Mouse (Mus musculus) fibroblast of lung, adult 2 months (primary cell): Measurements from ENCODE around the gene Exosc6.
"Not testable (repeated sequence)": the region's sequence is repeated elsewhere in the genome, so short reads cannot be mapped to it uniquely, and the experiment has no call there.

ENCODE experiments used
- DNase-seq: peaks from one replicate; pipeline ENCODE4 v3.0.0-alpha.2; 2011; ENCODE audit warnings: low read depth

Gene Exosc6

DNA sequence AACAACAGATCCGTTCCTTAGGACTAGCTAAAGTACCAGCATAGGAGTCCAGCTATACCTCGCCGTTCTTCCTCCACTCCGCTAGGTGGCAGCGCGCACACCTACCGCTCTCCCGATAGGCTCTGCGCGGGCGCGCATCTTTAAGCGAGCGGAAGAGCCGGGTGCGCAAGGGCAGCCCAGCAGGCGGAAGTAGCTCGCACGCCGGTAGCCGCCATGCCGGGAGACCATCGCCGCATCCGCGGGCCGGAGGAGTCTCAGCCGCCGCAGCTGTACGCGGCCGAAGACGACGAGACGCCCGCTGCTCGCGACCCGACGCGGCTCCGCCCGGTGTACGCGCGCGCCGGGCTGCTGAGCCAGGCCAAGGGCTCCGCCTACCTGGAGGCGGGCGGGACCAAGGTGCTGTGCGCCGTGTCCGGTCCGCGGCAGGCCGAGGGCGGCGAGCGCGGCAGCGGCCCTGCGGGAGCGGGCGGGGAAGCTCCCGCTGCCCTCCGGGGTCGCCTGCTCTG, at the start of gene Exosc6:
Gene Exosc6, plus strand, starts transcription at position 182 of the 506 bp plus-strand sequence.
- DNase-seq, result peak; percentile 74

- not testable (repeated sequence) for DNase-seq
These were observed 45.7 kb upstream of the Exosc6 start for GRCm38 (mm10) chr8:111010230-111010991.

DNA sequence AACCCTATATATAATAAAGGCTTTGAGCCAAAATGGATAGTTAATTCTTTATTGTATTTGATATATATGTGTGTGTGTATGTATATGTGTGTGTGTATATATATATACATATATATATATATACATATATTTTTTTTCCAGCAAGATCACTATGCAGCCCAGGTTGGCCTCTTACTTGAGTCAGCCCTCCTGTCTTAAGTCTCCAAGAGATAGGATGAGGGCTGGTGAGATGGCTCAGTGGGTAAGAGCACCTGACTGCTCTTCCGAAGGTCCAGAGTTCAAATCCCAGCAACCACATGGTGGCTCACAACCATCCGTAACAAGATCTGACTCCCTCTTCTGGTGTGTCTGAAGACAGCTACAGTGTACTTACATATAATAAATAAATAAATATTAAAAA, 29.5 kb upstream of the Exosc6 start:
- not testable (repeated sequence) for DNase-seq

DNA sequence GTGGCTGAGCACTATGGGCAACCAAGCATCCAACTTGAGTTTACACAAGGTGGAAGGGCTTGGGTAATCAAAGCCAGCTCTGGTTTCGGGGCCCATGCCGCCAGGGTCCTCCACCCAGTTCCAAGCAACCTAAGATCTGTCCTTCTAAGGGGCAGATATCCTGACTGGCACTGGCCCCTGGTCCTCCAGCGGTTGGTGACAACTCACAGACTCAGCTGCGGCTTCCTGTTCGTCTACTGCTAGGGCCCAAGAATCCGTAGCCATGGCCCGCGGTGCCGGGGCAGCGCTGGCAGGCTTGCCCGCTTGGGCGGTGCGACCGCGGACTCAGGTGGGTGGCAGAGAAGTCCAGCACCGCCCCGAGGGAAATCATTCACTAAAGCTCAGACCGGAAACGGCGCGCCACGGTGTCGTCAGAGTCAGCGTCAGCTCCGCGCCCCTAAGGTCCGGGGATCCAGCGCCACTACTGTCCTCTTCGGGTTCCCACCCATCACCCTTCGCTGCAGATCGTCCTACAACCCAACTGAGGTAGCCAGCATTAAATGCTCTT, 28.7 kb upstream of the Exosc6 start:
- DNase-seq, result peak; percentile 53

- no peak for DNase-seq
These were observed 26.6 kb upstream of the Exosc6 start for GRCm38 (mm10) chr8:111029589-111029988.

DNA sequence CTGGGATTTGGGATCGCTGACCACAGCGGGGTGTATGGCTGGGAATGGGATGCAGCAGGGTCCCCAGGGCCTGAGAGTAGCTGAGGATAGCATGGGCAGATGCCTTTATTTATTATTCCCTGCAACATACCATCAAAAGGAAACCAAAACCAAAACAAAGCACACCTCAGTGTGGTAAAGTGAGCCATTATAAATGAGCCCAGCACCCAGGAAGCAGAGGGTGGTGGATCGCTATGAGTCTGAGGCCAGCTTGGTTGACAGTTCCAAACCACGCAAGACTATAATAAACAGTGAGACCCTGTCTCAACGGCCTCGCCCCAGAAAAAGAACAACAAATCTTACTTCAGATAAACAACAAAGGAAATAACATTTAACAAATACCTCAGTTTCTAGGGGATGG, 26.1 kb upstream of the Exosc6 start:
- no peak for DNase-seq

DNA sequence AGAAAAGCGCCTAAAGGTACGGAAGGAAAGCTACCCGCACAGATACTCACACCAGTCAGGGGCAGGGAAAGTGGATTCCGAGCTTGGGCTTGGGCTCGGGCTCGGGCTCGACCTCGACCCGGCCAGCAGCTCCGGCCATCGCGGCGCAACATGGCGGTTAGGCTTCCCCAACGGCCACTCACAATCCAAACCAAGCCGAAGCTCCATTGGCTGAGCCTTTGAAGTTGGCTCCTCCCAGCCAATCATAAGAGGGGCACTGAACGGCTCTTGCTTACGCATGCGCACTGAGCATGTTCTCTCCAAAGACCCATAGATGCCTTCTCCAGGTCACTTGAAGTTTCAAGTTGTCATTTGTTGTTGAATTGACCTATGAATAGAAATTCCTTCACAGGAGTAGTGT, 24.6 kb upstream of the Exosc6 start, which contains the start of gene Ddx19b:
Gene Ddx19b, minus strand, starts transcription at position 180 of the 400 bp plus-strand sequence.
- DNase-seq, result no peak

- DNase-seq, result no peak
These were observed 23.2 kb upstream of the Exosc6 start, which contains the start of gene Aars for GRCm38 (mm10) chr8:111032916-111033315. TSS of gene Aars (plus strand) at chr8:111033144.

- DNase-seq, result peak; percentile 99
These were observed 22.5 kb upstream of the Exosc6 start for GRCm38 (mm10) chr8:111033482-111034215.

DNA sequence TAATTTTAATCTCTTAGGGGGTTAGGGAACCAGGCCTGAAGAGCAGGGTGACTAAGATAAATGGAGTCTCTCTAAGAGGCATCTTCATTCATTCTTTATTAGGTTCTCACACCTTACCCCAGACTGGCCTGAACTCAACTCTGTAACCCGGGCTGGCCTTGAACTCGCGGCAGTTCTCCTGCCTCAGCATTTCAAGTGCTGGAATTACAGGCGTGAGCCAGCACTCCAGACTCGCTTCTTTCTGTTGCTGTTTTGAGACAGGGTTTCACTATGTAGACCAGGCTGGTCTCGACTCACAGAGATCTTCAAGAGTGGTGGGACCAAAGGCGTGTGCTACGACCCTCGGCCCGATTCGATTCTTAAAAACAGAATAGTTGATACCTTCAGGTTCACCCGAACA, 21.9 kb upstream of the Exosc6 start:
- no peak for DNase-seq

DNA sequence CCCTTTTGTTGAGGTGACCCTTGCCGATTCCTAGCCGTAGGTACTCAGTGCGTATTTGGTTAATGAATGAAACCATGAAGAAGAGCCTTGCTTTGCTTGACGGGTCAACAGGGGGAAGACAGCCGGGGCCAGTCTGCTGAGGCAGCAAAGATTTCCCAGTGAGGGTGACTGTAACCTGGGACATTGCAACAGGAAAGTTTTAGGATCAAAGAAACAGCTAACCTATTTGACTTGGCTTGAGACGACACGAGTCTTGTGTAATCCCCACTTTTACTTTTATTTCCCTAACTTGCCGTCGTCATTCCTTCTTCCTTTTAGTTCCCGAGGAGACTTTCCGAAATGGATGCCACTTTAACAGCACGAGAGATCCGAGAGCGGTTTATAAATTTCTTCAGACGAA, 19.5 kb upstream of the Exosc6 start:
- DNase-seq, result no peak

DNA sequence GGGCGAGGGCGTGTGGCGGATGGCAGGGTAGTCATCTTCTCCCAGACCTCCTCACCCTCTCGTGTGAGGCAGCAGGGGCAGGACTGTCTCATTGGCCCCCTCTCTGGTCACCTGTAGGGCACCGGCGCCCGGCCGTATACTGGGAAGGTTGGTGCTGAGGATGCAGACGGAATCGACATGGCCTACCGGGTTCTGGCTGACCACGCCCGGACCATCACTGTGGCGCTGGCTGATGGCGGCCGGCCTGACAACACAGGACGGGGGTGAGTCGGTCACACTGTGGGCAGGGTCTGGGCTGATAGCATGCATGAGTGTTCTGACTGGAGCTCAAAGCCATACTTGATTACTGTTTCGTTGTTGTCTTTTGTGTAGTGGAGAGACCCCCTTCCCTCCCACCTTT, 13.6 kb upstream of the Exosc6 start:
- no peak for DNase-seq

DNA sequence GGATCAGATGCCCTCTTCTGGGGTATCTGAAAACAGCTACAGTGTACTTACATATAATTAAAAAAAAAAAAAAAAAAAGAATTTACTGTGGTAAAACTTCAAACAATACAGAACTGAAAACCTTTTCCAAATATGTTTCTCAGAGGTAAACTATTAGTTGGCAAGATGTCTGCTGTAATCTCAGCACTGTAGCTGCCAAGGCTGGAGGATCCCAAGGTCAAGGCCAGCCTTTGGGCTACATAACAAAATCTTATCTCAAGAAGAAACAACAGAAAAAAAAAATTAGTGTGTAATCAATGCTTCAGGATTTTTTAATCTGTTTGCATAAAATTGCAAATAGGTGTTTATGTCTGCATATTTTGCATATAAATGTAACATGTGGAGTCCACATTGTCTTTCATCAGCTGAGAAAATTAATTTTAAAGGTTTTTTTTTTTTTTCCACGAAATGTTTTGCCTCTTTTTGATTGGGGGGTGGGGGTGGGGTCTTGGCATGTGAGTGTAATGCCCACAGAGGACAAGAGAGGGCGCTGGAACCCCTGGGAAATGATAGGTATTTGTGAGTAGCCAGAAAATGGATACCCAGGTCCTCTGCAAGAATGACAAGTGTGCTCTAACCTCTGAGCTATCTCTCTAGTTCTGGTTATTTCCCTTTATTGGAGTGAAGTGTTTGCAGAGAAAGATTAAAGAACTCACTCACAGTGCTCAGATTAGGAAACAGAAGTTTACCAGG, 12.0 kb upstream of the Exosc6 start:
- no peak for DNase-seq

- no peak for DNase-seq
These were observed 7.4 kb upstream of the Exosc6 start for GRCm38 (mm10) chr8:111048694-111049093.

DNA sequence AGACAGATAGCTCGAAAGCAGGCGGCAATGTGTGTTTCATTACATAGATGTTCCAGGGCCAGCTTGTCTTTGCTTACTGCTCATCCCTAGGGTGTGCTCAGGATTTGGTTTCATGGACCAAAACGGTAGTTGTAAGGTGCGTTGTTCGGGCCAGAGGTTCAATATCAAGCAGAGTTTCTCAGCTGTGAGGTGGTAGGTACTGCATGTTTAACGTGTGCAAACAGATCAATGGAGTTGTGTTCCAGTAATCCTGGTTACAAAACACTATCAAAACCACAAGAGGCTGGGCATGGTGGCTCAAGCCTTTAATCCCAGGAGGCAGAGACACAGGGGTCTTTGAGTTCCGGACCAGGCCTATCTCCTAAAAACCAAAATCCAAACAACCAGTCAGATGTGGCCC, 7.0 kb upstream of the Exosc6 start:
- no peak for DNase-seq

DNA sequence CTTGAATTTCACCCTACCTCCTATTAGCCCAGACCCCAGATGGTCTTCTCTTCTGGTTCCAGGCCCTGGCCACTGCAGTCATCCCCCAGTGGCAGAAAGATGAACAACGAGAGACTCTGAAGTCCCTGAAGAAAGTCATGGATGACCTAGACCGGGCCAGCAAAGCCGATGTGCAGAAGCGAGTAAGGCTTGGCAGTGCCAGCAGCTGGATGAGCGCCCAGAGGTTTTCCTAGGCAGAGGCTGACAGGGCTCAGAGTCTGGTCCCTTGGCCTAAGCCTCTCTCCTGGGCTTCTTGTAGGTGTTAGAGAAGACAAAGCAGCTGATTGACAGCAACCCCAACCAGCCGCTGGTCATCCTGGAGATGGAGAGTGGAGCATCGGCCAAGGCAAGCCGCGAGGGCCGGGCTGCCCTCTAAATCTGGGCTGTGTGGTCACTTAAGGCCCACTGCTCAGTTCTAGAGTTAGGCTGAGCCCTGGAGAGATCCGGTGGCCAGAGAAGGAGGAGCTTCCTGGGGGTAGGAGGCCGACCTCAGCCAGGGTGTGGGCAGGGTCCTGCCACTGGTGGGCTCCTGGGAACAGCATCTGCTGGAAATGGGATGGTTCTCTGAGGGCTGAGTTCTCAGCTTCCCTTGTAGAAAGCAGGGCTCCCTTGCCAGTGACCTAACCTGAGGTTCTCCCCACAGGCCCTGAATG, 2.2 kb upstream of the Exosc6 start:
- no peak for DNase-seq

DNA sequence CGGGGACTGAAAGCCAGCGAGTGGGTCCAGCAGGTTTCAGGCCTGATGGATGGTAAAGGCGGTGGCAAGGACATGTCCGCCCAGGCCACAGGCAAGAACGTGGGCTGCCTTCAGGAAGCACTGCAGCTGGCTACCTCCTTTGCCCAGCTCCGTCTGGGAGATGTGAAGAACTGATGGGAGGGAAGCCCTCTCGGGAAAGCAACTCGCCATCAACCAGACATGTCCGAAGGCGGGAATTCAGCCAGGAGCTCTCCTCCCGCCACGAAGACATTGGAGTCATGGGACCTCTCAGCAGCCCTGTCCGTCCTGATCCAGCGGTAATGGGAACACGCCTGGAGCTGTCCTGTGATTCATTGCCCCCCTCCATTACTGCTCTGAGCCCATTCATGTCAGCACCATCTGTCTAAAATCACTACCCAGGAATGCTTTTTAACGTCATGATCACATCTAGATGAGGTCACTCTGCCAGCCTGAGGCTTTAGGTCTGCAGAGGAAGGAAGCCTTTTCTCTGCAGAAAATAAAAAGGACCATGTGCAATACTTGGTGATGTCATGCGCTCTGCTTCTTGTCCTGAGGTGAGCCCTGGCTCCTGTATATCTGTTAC, 1.0 kb upstream of the Exosc6 start:
- DNase-seq, result no peak

GRCm38 (mm10) chr8:111055661-111056060, 478 bp upstream of the Exosc6 start:
- DNase-seq, result no peak

DNA sequence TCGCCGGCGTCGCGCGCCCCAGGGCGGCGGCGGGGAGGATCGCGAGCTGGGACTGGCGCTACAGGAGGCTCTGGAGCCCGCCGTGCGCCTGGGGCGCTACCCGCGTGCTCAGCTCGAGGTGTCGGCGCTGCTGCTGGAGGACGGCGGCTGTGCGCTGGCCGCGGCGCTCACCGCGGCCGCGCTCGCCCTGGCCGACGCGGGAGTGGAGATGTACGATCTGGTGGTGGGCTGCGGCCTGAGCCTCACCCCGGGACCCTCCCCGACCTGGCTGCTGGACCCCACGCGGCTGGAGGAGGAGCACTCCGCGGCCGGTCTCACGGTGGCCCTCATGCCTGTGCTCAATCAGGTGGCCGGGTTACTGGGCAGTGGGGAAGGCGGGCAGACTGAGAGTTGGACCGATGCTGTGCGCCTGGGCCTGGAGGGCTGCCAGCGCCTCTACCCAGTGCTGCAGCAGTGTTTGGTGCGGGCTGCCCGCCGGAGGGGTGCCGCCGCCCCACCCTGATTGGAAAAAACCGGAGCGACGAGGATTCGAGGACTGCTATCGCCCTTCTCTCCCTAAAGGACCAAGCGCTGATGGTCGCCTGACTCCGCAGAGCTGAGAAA, 653 bp downstream of the Exosc6 start:
- DNase-seq, result no peak

GRCm38 (mm10) chr8:111058946-111059572, 2.9 kb downstream of the Exosc6 start:
- DNase-seq, result no peak
